Mouse (Mus musculus) ES-E14 (cell line): ENCODE measurements around the gene Add3.
A peak's percentile ranks its signal among the peaks of the same experiment; 100 is the strongest.

ENCODE experiments used
- CHD2 ChIP-seq: IDR thresholded peaks from 2 replicates; pipeline ENCODE4 v1.6.1; 2014; ENCODE audit warnings: mild to moderate bottlenecking, low read depth, low read length, inconsistent platforms
- HCFC1 ChIP-seq: IDR thresholded peaks from 2 replicates; pipeline ENCODE4 v1.6.1; 2012; ENCODE audit warnings: low read length, inconsistent platforms, borderline replicate concordance; ENCODE audit not compliant: insufficient read depth
- MAFK ChIP-seq: IDR thresholded peaks from 2 replicates; pipeline ENCODE4 v1.6.1; 2014; ENCODE audit warnings: mild to moderate bottlenecking, low read depth, low read length, inconsistent platforms; ENCODE audit not compliant: insufficient read depth
- ZC3H11A ChIP-seq: IDR thresholded peaks from 2 replicates; pipeline ENCODE4 v1.6.1; 2012; ENCODE audit warnings: low read depth, mild to moderate bottlenecking, inconsistent platforms, low read length, borderline replicate concordance
- ZNF384 ChIP-seq: IDR thresholded peaks from 2 replicates; pipeline ENCODE4 v1.6.1; 2012; ENCODE audit warnings: low read depth, low read length, inconsistent platforms

GRCm38 (mm10) chr19:53142190-53143107 is 2.2 kb downstream of the Add3 start:
- TF ChIP-seq ZNF384 (no peak), HCFC1 (0 out of 2 replicates have a peak, but pooled peaks have one; percentile 47), ZC3H11A (no peak), MAFK (0 out of 2 replicates have a peak, but pooled peaks have one; percentile 15), CHD2 (no peak)
